Mouse (Mus musculus): ENCODE measurements at regions not wholly inside any gene's neighbourhood (a gene's known extent, or its start where the extent isn't known, plus 50 kb on each side); places are given as distances from the start of the nearest gene placed in this dataset.

DNA sequence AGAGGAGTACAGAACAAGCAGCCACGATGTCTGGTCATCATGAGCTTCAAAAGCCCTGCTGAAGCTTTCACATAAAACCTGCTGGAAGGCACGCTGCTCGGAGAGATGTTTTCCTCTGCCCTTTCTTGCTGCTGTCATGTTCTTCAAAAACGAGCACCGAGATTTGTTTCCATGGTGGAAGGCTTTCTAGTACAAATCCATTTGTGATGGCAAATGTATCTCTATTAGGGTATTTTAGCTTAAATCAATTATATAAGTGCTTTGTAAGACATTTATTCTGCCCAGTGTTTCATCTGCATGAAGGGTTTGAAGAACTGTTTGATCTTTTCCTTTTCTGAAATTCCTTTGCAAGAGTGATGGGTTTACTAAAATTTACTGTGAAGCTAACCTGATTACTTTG lies 253.1 kb downstream of the Fam173b start:
- DNase-seq, result no peak

DNA sequence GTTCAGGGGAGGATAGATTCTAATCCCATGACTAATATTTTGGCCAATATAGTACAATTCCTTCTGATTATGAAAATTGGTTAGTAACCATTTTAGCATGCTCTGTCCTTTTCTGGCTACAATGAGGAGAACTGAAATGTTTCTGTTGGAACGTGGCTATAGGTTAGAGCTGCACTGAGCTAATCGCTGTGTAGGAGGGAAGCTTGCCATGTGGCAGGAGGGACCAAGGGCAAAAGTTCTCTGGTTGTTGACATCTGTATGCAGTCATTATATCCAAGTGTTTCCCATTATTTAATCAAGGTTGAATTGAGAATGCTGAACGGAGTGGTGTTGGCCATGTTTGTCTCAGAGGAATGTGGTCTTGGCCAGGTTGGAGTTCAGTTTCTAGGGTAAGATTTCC lies 253.5 kb downstream of the Fam173b start:
- DNase-seq, result no peak

DNA sequence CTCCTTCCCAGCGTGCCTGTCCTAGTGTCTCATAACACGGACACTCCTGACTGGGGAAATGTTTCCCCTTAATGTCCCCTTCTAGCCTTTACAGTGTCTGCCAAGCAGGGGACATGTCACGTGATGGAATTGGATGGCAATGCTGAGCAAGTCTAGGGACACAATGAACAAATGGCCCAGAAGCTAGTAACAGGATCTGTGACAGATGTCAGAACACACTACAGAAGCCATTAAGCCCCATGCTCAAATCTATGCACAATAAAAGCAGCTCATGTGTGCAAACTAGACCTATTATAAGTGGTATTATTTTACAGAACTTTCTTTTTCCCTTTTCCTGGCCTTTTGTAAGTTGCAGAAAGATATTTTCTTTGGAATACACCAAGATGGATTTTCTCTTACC lies 267.4 kb downstream of the Fam173b start:
- no peak for DNase-seq

- DNase-seq, result no peak
Observed at GRCm38 (mm10) chr15:31869673-31870417, 268.2 kb downstream of the Fam173b start.

DNA sequence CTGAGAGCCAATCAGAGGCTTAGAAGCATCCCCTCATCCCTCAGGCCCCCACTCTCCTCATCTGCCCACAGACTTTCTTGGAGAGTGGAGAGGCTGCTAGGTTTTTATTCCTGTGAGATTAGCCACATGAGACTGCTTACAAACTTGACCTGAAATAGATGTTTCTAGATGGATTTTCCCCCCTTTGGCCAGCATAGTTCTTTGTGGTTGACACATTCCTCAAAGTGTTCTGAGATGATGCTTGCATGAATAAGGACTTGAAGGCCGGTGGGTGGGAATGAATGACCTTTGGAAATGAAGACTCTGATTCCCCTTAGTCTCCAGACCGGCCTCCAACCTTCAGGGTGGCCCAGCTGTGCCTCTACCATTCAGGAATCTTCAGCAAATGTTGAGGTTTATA lies 273.8 kb downstream of the Fam173b start:
- DNase-seq, result no peak

GRCm38 (mm10) chr15:31880479-31880878 lies 278.8 kb downstream of the Fam173b start:
- DNase-seq, result no peak

GRCm38 (mm10) chr15:31882331-31882730 lies 280.7 kb downstream of the Fam173b start:
- no peak for DNase-seq

GRCm38 (mm10) chr15:31883516-31883915 lies 281.9 kb downstream of the Fam173b start:
- no peak for DNase-seq

DNA sequence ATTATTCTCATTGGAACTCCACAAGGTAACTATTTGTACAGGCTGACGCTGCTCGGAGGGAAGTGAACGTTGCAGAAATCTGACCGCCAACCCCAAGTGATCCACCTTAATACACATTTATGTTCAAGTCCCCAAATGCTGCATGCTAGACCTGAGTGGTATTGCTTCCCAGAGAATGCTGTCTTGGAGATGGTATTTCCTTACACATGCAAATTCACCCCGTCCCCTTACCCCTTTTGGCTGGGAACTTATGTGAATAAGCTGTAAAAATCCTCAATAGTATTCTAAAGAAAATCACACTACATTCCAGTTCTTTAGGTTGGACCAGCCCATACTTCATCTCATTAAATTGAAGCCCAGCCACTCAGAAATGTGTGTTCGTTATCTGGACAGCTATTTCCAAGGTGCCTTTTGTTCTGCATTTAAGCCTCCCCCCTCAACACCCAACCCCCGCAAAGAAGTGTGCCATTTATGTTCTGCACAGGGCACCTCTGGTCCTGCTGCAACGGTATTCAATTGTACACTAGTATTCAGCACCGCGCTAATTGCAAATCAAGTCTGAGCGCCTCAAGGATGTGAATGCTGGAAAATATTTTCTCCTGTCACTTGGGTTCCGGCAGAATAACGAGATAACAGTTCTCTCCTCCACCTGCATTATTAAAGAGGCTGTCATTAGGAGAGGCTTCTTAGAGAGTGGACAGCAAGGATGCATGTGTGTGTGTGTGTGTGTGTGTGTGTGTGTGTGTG lies 278.0 kb upstream of the Tas2r119 start:
- no peak for DNase-seq

- DNase-seq, result no peak
Observed at GRCm38 (mm10) chr15:31900325-31900724, 276.8 kb upstream of the Tas2r119 start.

DNA sequence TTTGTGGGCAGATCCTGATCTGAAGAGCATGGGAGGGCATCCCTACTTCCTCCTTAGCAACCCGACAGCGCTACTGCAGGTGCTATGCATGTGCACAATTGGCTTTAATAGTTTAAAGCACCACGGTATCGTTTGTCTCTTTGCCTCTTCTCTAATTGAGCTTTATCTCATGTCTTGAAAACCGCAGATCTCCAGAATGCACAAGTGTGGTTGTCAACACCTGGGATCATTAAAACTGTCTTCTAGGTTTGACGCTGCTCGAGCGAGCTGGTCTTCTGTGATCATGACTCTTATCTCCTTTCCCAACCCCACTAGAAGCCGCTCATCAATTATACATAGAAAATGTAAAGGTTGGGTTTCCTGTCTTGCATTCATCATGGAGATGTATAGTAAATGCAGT lies 268.7 kb upstream of the Tas2r119 start:
- no peak for DNase-seq

- DNase-seq, result no peak
Observed at GRCm38 (mm10) chr15:31911978-31912377, 265.1 kb upstream of the Tas2r119 start.

GRCm38 (mm10) chr15:31921485-31921884 lies 255.6 kb upstream of the Tas2r119 start:
- no peak for DNase-seq

DNA sequence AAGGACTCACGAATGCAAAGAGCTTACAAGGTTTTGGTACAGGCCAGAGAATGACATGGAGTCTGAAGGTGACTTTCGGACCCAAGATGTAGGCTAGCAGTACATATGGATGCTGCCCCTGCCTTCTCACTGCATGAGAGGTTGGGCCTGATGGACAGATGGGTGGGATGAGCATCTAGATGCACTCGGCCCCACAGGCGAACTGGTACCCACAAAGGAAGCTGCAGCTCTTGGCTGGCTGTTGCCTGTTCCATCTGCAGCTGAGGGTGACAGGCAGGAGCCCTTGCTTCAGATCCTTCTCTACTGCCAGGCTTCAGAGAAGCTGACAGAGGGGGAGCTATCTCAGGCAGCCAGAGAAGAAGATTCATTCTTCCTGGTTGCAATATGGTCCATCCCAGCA lies 216.8 kb upstream of the Tas2r119 start:
- no peak for DNase-seq

GRCm38 (mm10) chr15:31961963-31962362 lies 215.1 kb upstream of the Tas2r119 start:
- no peak for DNase-seq

DNA sequence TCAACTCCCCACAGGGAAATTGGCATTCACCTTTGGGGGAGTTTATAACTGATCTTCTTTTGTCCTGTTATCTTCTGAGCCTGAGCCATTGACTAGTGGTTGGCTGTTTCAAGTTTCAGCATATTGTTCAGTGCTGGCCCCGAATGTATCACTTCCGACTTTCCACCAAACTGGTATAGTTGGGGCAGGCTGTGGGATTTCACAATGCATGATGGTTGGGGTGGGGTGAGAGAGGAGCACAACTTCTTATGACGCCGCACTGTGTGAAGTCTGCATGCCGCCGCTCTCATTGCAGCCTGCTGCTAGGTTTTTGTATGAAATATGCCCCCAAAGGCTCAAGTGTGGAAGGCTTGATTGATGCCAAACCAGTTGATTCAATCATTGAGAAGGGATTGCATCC lies 212.2 kb upstream of the Tas2r119 start:
- DNase-seq, result no peak

DNA sequence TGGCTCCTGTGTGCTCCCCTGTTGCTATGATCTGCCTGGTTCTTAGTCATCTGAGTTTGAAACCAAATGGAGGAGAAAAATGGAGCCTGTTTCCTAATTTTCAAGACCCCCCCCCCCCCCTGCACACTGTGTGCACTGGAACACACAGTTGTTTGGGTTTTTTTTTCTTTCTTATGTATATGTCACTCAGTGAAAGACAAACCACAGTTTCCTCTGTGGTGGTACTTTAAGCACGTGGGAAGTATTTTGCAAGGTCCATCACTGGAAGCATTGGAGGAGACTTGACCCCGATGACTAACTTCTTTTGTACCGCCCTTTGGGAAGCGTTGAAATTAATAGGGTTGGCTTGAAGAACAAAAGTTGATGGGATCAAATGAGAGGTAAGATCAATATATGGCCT lies 211.5 kb upstream of the Tas2r119 start:
- DNase-seq, result no peak

GRCm38 (mm10) chr15:31972891-31973290 lies 204.2 kb upstream of the Tas2r119 start:
- no peak for DNase-seq

DNA sequence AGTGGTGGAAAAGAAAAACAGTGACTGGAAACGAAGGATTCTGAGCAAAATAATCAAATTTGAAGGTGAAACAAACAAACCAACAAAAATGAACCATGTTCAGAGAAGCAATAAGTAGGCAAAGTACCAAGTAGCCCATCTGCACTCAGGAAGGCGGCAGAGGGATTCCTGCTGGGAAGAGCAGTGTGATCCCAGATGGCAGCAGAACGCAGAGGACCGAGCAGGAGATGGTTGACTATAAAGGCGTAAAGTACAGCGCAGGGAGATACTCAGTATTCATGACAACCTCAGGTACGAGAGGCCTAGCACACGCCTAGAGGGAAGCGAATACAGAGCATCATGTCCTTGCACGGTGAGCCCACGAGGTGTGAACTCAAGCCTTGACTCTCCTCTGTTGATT lies 203.2 kb upstream of the Tas2r119 start:
- no peak for DNase-seq

- no peak for DNase-seq
Observed at GRCm38 (mm10) chr15:31976461-31976860, 200.6 kb upstream of the Tas2r119 start.

GRCm38 (mm10) chr15:31977563-31977962 lies 199.5 kb upstream of the Tas2r119 start:
- DNase-seq, result no peak

- DNase-seq, result no peak
Observed at GRCm38 (mm10) chr15:31979961-31980360, 197.1 kb upstream of the Tas2r119 start.

DNA sequence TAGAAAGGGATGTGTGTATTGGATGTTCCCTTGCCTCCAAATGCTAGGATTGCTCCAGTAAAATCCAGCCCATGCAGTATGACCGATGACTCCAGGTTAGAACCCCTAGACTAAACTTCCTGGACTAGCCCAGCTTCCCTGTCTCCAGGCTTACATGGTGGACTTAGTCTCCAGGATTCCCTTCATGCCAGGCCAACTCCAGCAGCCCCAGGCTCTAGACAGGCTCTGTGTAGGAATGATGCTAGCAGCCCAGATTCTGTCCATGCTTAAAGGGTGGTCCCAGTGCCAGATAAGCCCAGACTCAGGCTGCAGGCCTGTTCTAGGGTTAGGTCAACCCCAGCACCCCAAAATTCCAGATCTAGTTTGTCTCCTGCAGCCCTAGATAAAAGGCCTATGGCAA lies 196.3 kb upstream of the Tas2r119 start:
- DNase-seq, result no peak

- no peak for DNase-seq
Observed at GRCm38 (mm10) chr15:31987291-31987690, 189.8 kb upstream of the Tas2r119 start.

- no peak for DNase-seq
Observed at GRCm38 (mm10) chr15:31989093-31989492, 188.0 kb upstream of the Tas2r119 start.

Data from B cell, adult 2 months (primary cell).